Mouse (Mus musculus) kidney, adult 2 months (tissue): Measurements from ENCODE around the gene Dlx1.

Experiments
- CTCF ChIP-seq: fragments of 200-500 bp; conservative IDR thresholded peaks from 2 replicates; pipeline ENCODE4 v1.5.1; 2011; ENCODE audit warnings: low read depth, mild to moderate bottlenecking, control low read depth, low read length, moderate library complexity, mixed read lengths; ENCODE audit not compliant: insufficient read depth, insufficient read length
- POLR2A ChIP-seq: fragments of 200-500 bp; IDR thresholded peaks from one replicate; pipeline ENCODE4 v1.6.1; 2011; ENCODE audit warnings: low read depth, low read length, control low read depth

- TF ChIP-seq CTCF (no peak), POLR2A (no peak)
Measured at GRCm38 (mm10) chr2:71517466-71518099, 10.3 kb upstream of the Dlx1 start.
